Mouse (Mus musculus) brain, embryonic 14.5 days (tissue): Measurements from ENCODE around the gene Cd46.

ENCODE experiments used
- CTCF ChIP-seq: fragments of 200-500 bp; IDR thresholded peaks from 2 replicates; pipeline ENCODE4 v1.5.1; 2012; ENCODE audit warnings: inconsistent platforms, mild to moderate bottlenecking, moderate library complexity, borderline replicate concordance; ENCODE audit not compliant: insufficient read depth, insufficient read length; ENCODE audit errors: extremely low read depth
- POLR2A ChIP-seq: fragments of 200-500 bp; IDR thresholded peaks from 2 replicates; pipeline ENCODE4 v1.6.1; 2012; ENCODE audit warnings: mild to moderate bottlenecking, inconsistent platforms, borderline replicate concordance; ENCODE audit not compliant: poor library complexity, insufficient read depth, insufficient read length, severe bottlenecking; ENCODE audit errors: extremely low read depth

DNA sequence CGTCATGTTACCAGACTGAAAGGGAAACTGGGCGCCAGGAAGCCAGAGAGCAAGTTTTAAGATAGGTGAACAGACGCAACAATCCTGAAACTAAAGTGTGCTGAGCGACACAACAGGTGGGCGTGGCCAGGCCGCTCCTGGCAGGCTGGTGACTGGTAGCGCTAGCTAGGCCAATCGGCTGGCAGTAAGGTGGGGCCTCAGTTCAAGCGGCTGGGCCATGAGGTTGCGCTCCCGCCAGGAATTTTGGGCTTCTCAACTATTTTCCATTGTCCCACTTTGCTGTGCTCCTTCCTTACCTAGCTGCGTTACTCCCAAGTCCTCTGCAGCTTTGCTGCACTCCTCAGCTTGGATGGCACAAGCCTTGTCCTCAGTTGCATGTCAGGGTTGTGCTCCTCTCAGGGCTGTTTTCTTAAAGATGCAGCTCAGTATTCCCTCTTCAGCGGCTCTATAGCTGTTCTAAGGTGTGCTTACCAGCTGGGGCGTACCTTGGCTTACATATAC lies at the start of gene Cd46:
- TF ChIP-seq CTCF (no peak), POLR2A (no peak)
